Mouse (Mus musculus) midbrain, embryonic 15.5 days (tissue): ENCODE data around the gene Kcnd3. TPM values are rescaled to one million over a fixed set of nuclear protein-coding genes. Genes with fewer than 3 reads are reported as not detected.
"Not testable (repeated sequence)": the region's sequence is repeated elsewhere in the genome, so short reads cannot be mapped to it uniquely, and the experiment has no call there.

Source experiments
- ATAC-seq: fragments of 200-750 bp; cut with Nextera tagmentation; replicated peaks from 2 replicates; pipeline ENCODE4 v1.8.0; 2017; ENCODE audit warnings: moderate TSS enrichment
- H3K27ac ChIP-seq: fragments of 300-500 bp; sonication (generic); 2 replicates; pipeline ENCODE4 v1.5.1; 2015; ENCODE audit warnings: mild to moderate bottlenecking, inconsistent platforms
- H3K27me3 ChIP-seq: fragments of 300-500 bp; sonication (generic); replicated peaks from 2 replicates; pipeline ENCODE4 v1.6.1; 2015; ENCODE audit warnings: inconsistent platforms
- H3K36me3 ChIP-seq: fragments of 300-500 bp; sonication (generic); replicated peaks from 2 replicates; pipeline ENCODE4 v1.6.1; 2015; ENCODE audit warnings: inconsistent platforms
- H3K4me1 ChIP-seq: fragments of 300-500 bp; sonication (generic); 2 replicates; pipeline ENCODE4 v1.6.1; 2015; ENCODE audit warnings: inconsistent platforms
- H3K4me2 ChIP-seq: fragments of 300-500 bp; sonication (generic); 2 replicates; pipeline ENCODE4 v1.6.1; 2015; ENCODE audit warnings: inconsistent platforms, mild to moderate bottlenecking, moderate library complexity
- H3K4me3 ChIP-seq: fragments of 300-500 bp; sonication (generic); 2 replicates; pipeline ENCODE4 v1.5.1; 2015; ENCODE audit warnings: mild to moderate bottlenecking, inconsistent platforms
- H3K9ac ChIP-seq: fragments of 300-500 bp; sonication (generic); 2 replicates; pipeline ENCODE4 v1.6.1; 2015; ENCODE audit warnings: mild to moderate bottlenecking, inconsistent platforms
- H3K9me3 ChIP-seq: fragments of 300-500 bp; sonication (generic); 2 replicates; pipeline ENCODE4 v1.6.1; 2016; ENCODE audit warnings: inconsistent platforms
- WGBS: fragments of 180-500 bp; shearing (Covaris S2); methylation state at CpG from one replicate; pipeline ENCODE4 v1.1.7; 2015; ENCODE audit warnings: mixed read lengths; 5-methylcytosine and 5-hydroxymethylcytosine counted together
- polyA plus RNA-seq: library from polyadenylated mRNA; unstranded; fragments of >200 nt; fragmentation: Nextera tagmentation; extraction: Ambion mirVana; gene quantifications from 2 replicates; pipeline ENCODE4 v1.2.1, GENCODE M21; 2015

Kcnd3 gene
- polyA plus RNA-seq, 1 experiment from 2014 or later: 12.5 TPM

DNA sequence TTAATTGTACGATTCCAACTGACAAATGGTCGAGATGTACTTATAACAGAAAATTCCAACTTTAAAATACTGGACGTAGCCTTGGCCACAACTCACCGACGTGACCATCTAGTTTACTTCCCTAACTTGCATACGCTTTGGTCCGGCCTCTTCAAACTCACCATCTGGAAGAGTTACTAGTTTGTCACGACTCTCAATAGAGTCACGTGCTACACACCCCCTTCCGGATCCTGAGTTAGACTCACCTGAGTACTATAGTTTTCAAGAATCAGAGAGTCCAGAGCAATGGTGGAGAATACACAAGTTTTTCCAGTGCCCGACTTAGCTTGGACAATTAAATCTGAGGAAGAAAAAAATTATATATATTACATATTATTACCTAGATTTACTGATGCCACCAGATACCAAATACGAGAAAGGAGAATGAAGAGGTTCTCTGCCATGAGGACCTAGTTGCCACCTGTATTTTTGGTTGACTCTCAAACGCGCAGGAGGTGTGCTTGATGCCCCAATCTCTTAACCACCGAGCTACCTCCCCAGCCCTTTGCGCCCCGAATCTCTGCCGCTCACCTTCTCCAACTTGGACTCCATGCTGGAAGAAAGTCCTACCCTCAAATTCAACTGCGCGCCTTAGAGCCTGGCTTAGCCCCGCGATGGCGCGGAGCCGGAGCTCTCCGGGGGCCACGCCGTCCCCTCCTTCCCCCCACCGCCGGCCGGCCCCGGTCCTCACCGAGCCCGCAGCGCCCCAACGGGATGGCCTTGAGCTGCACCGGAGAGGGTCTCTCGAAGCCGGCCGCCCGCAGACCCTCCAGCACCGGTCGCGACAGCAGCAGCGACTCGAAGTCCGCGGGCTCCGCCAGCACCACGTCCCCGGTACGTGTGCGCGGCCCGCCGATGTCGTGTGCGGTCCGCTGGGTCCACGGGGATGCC is 234.5 kb downstream of the Kcnd3 start:
- WGBS: 9% methylated on average over 60 of the region's 60 CpGs
- Histone ChIP-seq H3K9me3 (no peaks in the 10 kb centered on the region), H3K4me1 (peaks cover 9% of the 10 kb centered on the region), H3K36me3 (peaks cover 8% of the 10 kb centered on the region; the same call in 1 of the 2 replicates), H3K4me3 (peak overlapping the region; percentile 73), H3K27ac (peak overlapping the region; percentile 81), H3K27me3 (no peaks in the 10 kb centered on the region), H3K9ac (peak overlapping the region; percentile 86), H3K4me2 (peak overlapping the region; percentile 63)
- no peak for ATAC-seq

DNA sequence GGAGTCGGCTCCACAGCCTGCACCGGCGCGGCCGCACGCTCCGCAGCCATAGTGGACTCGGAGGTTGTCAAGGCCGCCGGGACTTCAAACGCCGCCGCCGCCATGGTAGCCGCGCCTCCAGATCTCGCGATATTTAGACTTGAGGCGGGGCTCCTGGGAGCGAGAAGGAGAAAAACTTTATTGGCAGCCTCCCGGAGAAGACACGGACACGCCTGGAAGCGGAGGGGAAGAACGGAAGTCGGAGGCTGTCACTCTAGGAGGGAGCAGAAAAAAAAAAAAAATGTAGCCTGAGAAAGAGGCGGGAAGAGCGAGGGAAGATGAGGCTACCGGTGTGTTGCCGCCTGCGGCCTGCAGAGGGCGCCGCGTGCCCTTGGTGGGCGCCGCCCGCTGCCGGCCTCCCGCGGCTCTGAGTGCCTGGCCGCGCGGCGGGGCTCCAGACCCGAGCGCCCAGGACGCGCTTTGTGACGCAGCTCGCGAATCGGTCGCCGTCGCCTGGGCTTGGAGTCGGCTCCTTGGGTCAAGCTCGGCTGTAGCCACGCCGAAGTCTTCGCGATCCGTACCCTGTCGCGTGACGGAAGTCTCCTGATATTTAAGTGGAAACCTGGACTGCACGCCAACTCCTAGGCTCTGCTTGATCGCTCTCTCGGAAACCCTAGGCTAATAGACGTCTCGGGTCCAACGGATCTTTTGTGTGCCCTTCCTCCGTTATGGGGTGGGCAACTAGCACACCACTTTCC is 235.4 kb downstream of the Kcnd3 start, which contains the start of gene Ddx20:
TSS of gene Ddx20 (minus strand) at position 251 of the 737 bp plus-strand sequence.
- Histone ChIP-seq H3K27ac (peak within 1 kb of the TSS; percentile 86), H3K4me3 (peak within 1 kb of the TSS; percentile 73), H3K27me3 (no peaks in the 10 kb centered on the region), H3K9ac (peak within 1 kb of the TSS; percentile 86), H3K36me3 (peaks cover 8% of the 10 kb centered on the region; the same call in 1 of the 2 replicates), H3K4me1 (peaks cover 9% of the 10 kb centered on the region), H3K4me2 (peak within 1 kb of the TSS; percentile 63), H3K9me3 (no peaks in the 10 kb centered on the region)
- peak; percentile 97 for ATAC-seq
- under 1% methylated on average over 69 of the region's 72 CpGs for whole genome bisulfite sequencing

DNA sequence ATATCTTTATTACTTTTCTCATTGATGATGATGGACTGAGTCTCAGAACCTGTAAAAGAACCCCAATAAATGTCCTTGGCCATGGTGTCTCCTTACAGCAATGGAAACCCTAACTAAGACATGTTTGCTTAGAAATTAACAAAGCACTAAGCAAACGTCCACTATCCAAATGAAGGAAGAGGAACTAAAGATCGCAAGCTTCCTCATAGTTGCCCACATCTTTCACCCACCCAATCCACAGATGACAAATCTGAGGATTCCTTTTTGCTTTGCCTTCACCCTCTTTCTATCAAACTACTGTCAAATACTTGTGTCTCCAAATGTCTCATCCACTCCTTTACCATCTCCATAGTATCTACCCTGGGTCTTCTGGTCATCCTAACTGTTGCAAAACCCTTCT is 236.4 kb downstream of the Kcnd3 start:
- Histone ChIP-seq H3K9me3 (no peaks in the 10 kb centered on the region), H3K36me3 (no peaks in the 10 kb centered on the region), H3K27me3 (no peaks in the 10 kb centered on the region), H3K27ac (no peak overlapping the region), H3K4me1 (peaks cover 9% of the 10 kb centered on the region), H3K4me2 (no peak overlapping the region), H3K9ac (no peak overlapping the region), H3K4me3 (no peak overlapping the region)
- WGBS: 91% methylated on average over 2 of the region's 2 CpGs
- no peak for ATAC-seq

DNA sequence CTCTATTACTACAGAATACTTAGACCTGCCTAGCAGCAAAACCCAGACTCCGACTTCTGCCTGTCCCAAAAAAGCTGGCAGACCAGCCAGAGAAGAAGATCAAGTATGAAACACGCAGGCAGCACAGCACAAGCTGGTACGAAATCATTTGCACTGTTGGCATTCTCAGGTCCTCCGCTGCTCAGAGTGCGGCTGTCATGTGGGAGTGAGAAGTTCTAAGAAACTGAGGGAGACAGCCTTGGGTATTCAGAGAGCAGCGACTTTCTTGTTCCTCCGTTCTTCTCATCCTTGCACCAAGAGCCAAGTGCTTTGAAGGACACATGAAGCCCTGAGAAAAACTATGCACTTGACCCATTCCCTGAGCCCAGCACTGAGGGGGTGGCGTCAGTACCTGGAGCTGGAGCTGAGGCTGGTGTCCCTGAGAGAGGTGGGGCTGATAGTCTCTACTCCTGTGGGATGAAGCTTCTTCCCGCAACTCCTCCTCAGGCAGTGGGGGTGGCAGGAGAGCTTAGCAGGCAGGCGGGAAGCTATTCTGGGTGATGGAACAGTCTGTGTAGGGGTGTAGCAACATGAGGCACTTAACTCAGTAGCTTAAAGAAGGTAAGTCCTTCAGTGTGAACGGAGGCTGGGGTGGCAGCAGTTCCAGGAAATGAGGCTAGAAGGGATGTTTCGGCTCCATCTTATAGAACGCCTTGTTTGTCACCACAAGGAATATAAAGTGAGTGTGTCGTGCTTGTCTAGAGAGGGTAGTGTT is 241.4 kb downstream of the Kcnd3 start:
- 81% methylated on average over 14 of the region's 14 CpGs for WGBS
- no peak overlapping the region for H3K4me2 ChIP-seq
- H3K4me3 ChIP-seq: no peak overlapping the region

DNA sequence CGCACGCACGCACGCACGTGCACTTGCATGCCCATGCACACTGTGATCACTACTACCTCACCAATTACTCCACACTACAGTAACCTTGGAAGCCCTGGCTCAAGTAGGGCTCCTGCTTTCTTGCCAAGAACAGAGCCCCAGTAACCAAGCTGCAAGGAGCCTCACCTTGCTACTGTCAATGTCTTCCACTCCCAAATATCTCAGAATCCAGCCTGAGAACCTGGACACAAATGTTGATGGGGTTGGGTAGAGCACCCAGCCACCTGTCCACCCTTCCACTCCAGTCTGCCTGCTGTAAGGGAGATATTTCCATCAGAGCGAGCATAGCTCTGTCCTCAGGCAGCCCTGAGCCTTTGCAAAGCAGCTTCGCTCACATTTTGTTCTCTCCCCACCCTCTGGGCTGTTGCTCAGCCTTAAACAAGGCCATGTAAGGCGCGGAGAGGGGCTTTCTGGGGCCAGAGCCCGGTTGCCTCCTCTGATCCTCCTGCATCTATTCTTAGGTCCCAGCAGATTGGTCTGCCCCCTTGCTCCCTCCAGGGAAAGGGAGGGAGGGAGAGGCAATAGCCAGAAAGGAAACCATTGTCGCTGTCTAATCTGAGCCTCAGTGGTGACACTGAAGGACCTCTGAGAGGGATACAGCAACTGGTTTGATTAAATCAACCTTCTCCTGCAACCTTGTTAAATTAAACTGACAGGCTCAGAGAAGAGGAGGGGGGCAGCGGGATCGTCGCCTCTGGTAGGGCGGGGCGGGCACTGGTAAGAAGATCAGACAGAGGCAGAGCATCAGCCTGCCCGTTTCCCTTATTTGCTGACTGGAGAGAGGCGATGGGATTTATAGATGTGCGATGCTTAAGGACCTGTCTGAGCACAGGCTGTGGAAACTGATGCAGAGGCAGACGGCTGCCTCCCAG is 243.6 kb downstream of the Kcnd3 start:
- H3K9me3 ChIP-seq: no peaks in the 10 kb centered on the region
- H3K4me1 ChIP-seq: peaks cover 24% of the 10 kb centered on the region
- 0 out of 2 replicates have a peak overlapping the region, but pooled peaks have one; percentile 3 for H3K4me3 ChIP-seq
- H3K9ac ChIP-seq: peak overlapping the region; percentile 11; the same call in 1 of the 2 replicates
- peak overlapping the region; percentile 40 for H3K4me2 ChIP-seq
- WGBS: 14% methylated on average over 20 of the region's 20 CpGs
- H3K27ac ChIP-seq: peak overlapping the region; percentile 76
- ATAC-seq: peak; percentile 77
- H3K27me3 ChIP-seq: no peaks in the 10 kb centered on the region
- no peaks in the 10 kb centered on the region for H3K36me3 ChIP-seq

More for the DNA sequence above, 241.4 kb downstream of the Kcnd3 start:
- Histone ChIP-seq H3K4me1 (peaks cover 24% of the 10 kb centered on the region), H3K36me3 (no peaks in the 10 kb centered on the region), H3K27me3 (no peaks in the 10 kb centered on the region), H3K9me3 (no peaks in the 10 kb centered on the region), H3K27ac (no peak overlapping the region), H3K9ac (no peak overlapping the region)
- ATAC-seq: no peak

DNA sequence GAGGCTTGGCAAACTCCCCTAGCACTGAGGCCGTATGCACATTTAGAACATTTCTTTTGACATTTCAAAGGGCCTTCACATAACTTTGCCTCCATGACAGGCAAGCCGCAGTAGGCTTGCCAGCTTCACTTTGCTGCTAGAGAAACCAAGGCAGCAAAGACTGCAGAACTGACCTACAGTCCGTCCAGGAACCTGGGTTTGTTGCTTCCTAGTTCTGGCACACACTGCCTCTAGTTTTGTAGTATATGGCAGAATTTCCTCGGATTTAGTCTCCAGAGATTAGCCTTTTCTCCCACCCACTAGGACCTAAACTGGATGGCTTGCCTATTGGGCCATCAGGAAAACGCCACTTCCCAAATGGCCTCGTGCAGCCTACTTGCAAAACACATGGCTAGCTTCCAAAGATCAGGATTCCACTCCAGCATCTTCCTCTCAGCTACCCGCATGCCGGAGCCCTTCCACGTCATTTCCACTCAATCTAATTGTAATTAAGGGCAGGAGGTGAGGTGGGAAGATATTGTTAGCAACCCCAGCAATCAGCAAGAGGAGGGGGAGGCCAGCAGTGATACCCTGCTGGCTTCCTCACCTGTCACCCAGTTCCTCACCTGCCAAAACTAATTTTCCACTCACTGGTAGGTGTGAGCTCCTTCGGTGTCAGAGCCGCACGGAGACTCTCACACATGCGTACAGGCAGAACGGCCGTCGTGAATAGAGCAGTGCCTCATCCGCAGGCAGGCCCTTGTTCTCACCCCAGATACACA is 244.4 kb downstream of the Kcnd3 start:
- Histone ChIP-seq H3K9ac (no peak overlapping the region; the same call in 1 of the 2 replicates), H3K27ac (peak overlapping the region; percentile 76; the same call in 1 of the 2 replicates), H3K4me2 (peak overlapping the region; percentile 40), H3K4me1 (peaks cover 24% of the 10 kb centered on the region), H3K4me3 (no peak overlapping the region), H3K27me3 (no peaks in the 10 kb centered on the region), H3K9me3 (no peaks in the 10 kb centered on the region), H3K36me3 (no peaks in the 10 kb centered on the region)
- peak; percentile 25 for ATAC-seq
- WGBS: 43% methylated on average over 17 of the region's 17 CpGs

DNA sequence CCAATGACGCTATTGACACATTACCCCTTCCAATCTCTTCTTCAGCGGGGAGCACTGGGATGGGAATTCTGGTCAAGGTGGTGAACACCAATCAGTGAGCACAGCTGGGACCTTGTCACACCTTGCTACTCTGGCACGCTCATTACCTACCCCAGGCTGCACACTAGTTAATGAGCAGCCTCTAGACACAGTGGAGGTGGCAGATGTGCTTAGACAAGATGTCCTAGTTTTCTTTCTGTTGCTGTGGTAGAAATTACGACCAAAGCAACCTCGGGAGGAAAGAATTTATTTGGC is 245.0 kb downstream of the Kcnd3 start:
- WGBS: 62% methylated on average over 5 of the region's 5 CpGs
- no peak overlapping the region for H3K27ac ChIP-seq
- ATAC-seq: 0 out of 2 replicates have a peak, but pooled peaks have one; percentile 1

DNA sequence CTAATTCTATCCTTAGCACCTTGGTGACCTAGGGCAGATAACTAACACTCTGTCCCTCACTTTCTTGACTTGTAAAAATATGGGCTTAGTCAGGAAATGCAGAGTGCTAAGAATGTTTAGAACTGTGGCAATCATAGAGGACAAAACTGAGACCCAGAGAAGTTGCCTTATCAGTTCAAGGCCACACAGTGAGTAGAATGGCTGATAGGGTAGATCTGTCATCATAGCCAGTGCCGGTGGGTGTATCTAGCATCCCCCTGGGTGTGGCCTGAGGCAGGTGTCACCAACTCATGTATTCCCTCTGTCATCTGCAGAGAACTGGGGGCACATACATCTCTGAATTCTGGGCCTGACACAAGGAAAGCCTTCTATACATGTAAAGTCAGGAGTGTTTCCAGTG is 246.2 kb downstream of the Kcnd3 start:
- Histone ChIP-seq H3K27me3 (peaks cover 4% of the 10 kb centered on the region), H3K4me1 (peaks cover 24% of the 10 kb centered on the region), H3K36me3 (no peaks in the 10 kb centered on the region), H3K27ac (no peak overlapping the region), H3K4me3 (no peak overlapping the region), H3K9ac (no peak overlapping the region), H3K4me2 (no peak overlapping the region), H3K9me3 (no peaks in the 10 kb centered on the region)
- 93% methylated on average over 1 of the region's 1 CpGs for WGBS
- no peak for ATAC-seq

More for the DNA sequence above, 245.0 kb downstream of the Kcnd3 start:
- Histone ChIP-seq H3K36me3 (no peaks in the 10 kb centered on the region), H3K27me3 (no peaks in the 10 kb centered on the region), H3K9me3 (no peaks in the 10 kb centered on the region), H3K4me2 (no peak overlapping the region), H3K4me3 (no peak overlapping the region), H3K4me1 (peaks cover 24% of the 10 kb centered on the region), H3K9ac (no peak overlapping the region)

DNA sequence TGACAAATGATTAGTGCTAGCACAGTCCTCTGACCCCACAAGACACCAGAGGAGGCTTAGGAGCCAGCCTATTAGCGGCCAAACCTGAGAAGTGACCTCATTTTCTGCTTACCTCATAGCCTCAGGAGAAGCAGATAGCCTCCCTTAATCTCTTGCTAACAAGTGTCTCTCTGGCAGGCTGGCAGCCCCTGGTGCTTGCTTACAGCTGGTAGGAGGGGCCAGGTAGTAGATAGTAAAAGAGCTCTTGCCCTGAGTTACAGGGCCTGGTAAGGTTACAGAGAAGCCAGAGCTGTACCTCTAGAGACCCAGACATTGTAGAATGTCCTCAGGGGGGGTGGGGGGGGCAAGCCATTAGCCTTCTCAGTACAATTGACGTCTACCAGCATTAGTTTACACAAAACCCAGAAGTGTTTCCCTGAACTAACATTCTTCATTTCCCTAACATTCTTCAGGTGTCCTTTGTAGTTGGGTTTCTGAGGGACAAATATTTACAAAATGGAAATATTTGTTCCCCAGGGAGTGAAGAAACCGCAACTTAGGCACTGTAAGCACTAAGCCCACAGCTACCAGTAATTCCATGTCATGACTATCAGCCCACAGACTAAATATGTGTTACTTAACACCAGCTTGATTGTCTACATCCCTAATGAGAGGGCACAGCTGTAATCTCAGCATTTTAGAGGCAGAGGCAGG is 247.3 kb downstream of the Kcnd3 start:
- Histone ChIP-seq H3K27me3 (peaks cover 9% of the 10 kb centered on the region), H3K9me3 (no peaks in the 10 kb centered on the region), H3K4me1 (peaks cover 31% of the 10 kb centered on the region), H3K27ac (no peak overlapping the region), H3K9ac (no peak overlapping the region), H3K4me2 (no peak overlapping the region), H3K4me3 (no peak overlapping the region), H3K36me3 (no peaks in the 10 kb centered on the region)
- 62% methylated on average over 3 of the region's 3 CpGs for WGBS
- ATAC-seq: no peak

DNA sequence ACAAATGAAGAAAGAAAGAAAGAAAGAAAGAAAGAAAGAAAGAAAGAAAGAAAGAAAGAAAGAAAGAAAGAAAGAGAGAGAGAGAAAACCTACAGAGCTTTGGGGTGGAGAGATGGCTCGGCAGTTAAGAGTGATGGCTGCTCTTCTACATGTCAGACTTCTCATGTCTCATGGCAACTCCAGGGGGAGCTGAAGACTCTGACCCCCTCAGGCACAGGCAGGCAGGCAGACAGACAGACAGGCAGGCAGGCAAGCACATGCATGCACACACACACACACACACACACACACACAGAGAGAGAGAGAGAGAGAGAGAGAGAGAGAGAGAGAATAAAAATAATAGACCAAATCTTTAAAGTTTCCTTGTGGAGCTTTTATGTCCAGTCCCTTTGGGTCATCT is 248.7 kb downstream of the Kcnd3 start:
- not testable (repeated sequence) for H3K27me3 ChIP-seq, H3K4me2 ChIP-seq, H3K9me3 ChIP-seq, H3K36me3 ChIP-seq, ATAC-seq, H3K4me3 ChIP-seq, H3K27ac ChIP-seq, H3K9ac ChIP-seq
- H3K4me1 ChIP-seq: peaks cover 35% of the 10 kb centered on the region
- WGBS: 54% methylated on average over 1 of the region's 1 CpGs
